Mouse (Mus musculus) MN1 (cell line): Measurements from ENCODE around the gene Krt71.
"Not testable (repeated sequence)": the region's sequence is repeated elsewhere in the genome, so short reads cannot be mapped to it uniquely, and the experiment has no call there.

Experiments
- DNase-seq: peaks from one replicate; pipeline ENCODE4 v3.0.0-alpha.2; 2016; ENCODE audit warnings: low spot score

The Krt71 gene

GRCm38 (mm10) chr15:101742711-101743110 is at the start of gene Krt71:
Gene Krt71 (minus strand): TSS chr15:101743109.
- DNase-seq, result no peak

DNA sequence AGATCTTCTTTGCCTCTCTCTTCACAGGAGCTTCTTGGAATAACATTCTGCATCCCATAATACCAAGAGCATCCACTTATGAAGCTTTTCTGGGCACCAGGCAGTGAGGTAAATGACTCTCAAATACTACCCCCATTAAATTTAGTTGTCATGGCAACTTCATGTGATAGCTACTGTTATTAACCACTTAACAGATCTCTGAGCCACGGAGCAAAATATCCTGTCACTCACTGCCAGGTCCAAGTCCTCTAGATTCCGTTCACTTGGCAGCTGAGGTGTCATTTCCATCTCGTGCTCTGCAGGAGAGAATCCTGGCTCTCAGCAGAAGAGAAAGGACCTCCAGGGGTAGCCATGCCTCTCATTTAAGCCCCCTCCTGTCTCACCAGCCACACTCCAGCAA is 48.0 kb upstream of the Krt71 start:
- DNase-seq, result no peak

DNA sequence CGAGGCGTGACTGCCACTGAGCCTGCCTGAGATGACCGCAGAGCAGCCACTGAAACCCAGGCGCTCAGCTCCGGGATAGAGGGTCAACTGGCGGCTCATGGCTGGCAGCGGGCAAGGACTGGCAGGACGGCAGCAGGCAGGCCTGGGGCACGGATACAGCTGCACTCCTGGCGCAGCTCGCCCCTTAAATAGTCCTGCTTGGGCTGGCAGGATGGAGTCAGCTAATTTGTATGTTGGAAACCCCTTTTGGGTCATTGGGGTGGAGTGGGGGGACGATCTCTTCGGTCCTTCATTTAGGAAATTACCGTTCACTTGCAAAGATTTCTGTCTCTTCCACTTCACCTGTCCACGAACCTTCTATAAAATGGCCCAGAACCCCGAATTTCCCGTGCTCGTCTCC is 43.5 kb upstream of the Krt71 start, which contains the start of gene Krt72:
Krt72 (minus strand) TSS at position 101 of the 400 bp plus-strand sequence.
- no peak for DNase-seq

- DNase-seq, result no peak
Measured at GRCm38 (mm10) chr15:101773420-101773819, 30.5 kb upstream of the Krt71 start.

DNA sequence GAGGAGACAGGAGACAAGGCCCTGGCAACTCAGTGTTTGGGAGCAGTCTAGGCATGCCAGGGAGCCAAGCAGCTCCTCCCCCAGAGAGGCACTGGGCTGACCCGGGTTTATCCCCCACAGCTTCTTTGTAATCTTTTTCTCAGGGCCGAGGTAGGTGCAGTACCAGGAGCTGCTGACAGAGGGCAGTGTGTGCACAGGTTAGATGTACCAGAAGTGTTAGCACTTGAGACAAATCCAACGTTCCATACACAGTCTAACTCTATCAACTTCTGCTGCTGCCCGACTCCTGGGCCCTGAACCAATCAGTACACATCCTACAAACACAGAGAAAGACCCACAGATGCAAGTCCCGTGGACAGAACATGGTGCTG is 29.8 kb upstream of the Krt71 start:
- peak; percentile 73 for DNase-seq

DNA sequence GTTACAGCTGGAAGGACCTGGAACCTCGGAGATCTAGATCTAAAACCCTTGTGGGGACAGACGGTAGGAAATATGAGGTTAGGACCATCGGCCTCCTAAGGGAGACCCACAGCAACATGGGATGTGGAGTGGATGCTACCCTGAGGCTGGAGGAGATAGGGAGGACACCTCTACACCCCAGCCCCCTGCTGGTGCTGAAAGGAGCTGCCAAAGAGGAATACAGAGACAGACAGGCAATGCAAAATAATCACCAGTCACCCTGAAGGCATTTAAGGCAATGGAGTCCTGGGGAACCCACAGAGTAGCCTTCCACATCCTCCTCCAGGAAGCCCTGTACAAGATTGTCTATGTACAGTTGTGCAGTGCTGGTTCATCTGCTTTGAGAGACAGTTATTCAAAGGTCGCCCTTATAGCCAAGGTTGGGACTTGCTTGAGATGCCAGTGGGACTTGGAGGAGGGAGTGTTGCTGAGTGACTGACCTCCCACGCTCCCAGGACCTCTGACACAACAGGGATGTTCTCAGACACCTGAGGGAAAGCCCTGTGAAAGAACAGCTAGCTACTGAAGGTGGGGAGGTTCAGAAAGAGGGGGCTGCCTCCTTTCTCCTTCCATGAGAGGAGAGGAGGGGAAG is 29.3 kb upstream of the Krt71 start:
- no peak for DNase-seq

DNA sequence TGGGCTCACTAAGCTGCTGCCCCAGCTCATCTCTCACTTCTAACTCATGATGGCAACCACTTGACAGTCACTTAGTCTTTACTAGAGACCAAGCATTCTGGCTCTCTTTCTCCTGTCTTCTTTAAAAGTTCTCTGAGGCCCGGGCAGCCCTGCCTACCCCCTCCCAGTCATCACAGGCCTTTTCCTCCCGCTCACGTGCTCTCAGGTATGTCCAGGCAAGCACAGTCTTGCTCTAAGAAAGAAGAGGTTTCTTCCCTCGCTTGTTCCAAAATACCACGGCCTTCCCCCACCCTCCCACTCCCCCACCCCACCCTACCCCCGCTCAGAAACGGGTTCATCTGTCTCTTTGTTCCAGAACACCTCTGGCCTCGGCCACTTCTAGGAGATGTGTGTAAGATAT is 27.3 kb upstream of the Krt71 start:
- DNase-seq, result no peak

GRCm38 (mm10) chr15:101737786-101738185 is 5.1 kb downstream of the Krt71 start:
- DNase-seq, result no peak

DNA sequence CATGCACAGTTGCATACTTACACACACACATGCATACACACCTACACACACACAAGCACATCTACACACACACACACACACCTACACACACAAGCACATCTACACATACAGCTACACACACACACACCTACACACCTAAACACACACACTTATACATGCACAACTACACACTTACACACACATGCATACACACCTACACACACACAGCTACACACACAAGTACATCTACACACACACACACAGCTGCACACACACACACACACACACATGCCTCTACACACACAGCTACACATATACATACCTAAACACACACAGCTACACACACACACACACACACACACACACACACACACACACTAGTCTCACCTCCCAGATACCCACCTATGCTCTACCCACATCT is 12.3 kb downstream of the Krt71 start:
- DNase-seq, result no peak

GRCm38 (mm10) chr15:101724686-101725085 is 18.2 kb downstream of the Krt71 start:
- no peak for DNase-seq

DNA sequence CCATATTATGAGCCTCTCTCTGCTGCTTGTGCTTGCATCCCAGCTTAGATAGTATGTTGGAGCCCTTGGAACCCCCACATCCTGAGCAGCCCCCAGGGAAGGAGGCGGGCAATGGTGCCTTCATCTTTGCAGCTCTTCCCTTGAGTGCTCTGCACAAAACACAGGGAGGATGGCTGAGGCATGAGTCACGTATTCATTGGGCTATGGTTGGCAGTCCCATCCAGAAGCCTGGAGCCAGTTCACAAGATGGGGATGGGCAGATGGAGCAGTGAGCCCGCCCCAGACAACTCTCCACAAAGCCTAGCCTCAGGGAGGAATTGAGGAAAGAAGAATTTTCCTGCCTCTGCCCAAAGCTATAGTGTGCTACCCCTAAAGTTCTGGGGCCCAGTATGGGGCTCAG is 27.1 kb downstream of the Krt71 start:
- DNase-seq, result no peak

DNA sequence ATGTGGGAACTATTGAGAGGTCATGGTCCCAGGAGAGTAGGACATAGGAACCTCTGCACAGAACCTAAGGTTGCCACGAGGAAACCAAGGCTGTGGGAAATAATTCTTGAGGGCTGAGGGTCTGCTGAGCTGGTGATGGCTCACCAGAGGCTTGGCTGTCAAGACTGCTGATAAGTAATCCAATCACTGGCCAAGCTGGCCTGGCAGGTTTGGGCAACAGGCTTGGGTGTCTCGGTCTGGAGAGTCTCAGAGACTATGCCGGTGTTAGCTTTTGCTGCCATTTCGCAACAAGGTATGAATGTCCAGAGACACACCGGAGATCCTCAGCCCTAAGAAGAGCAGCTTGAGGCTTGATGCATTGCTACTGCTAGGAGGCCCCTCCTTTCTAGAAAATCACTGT is 28.6 kb downstream of the Krt71 start:
- no peak for DNase-seq

DNA sequence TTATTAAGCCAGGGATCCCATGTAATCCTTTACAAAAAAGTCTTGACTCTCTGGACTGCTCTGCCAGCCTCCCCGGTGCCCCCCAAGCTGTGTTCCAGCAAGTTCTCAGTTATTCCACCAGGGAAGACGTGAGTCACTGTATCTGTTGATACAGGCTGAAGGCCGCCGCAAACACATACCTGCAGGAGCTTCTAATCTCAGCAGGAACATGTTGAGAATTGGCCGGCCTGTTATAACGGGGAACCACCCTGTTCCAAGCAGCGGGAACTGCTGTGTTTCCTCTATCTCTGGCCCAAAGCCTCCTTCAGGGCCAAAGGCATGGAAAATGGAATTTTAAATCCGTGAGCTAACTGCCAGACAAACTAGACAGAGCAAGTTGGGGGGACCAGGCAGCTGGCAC is 29.2 kb downstream of the Krt71 start:
- no peak for DNase-seq

- DNase-seq, result no peak
Measured at GRCm38 (mm10) chr15:101712720-101713119, 30.2 kb downstream of the Krt71 start, which contains the start of gene Krt5. Gene Krt5 (minus strand): TSS chr15:101712898.

DNA sequence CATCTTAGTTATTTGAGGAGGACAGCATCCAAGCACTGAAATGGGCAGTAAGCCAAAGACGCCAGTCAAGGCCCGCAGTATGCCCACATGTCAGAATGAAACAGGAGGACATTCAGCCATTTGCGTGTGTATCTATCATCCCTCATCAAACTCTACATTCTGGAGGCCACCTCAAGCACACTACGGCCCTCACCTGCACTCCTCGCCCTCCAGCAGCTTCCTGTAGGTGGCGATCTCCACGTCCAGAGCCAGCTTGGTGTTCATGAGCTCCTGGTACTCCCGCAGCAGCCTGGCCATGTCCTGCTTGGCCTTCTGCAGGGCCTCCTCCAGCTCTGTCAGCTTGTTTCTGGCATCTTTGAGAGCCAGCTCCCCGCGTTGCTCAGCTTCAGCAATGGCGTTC is 34.2 kb downstream of the Krt71 start:
- DNase-seq, result no peak

DNA sequence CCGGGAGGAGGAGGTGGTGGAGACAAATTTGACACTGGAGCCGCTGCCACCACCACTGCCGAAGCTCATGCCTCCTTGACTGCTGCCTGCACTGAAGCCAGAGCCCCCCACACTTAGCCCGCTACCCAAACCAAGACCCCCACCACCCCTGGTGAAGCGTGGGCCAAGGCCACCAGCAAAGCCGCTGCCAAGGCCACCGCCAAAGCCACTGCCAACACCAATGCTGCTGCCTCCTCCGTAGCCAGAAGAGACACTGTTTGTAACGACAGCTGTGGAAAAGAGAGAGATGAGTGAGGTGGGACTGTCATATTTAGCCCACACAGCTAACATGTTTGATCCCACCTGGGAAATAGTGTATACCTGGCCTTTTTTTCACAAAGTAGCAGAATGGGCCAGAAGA is 35.5 kb downstream of the Krt71 start:
- no peak for DNase-seq

DNA sequence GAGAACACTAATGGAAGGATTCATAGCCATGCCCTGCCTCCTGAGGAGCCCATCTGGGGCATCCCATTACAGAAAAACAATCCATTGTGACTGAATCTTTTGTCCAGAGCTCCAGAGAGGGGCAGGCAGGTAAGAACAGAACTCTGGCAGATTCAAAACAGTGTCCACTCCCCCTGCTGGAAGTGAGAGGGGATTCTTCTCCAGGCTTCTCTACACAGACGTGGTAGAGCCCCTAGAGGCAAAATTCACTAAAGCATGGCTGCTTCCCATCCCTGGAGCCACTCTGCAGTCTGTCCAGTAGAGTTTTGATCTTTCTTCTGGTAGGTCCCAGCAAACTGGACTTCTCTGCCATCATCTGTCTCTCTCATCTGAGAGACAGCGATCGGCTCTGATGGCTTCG is 38.8 kb downstream of the Krt71 start:
- no peak for DNase-seq

DNA sequence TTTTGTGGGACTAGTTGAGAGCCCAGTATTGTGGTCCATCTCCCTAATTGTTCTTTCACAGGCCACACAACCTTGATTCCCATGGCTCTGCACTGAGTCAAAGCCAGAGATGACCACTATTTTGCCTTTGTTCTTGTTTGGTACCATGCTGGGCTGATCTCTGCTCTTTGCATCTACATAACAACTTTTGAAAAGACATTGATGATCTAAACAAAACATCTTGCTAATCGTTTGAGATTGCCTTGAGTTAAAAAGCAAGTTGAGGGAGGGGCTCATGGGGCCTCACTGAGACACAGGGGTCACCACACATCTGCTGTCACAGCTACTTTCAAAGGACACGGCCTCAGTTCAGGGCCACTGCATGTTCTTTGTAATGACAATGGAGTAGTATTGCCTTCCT is 40.5 kb downstream of the Krt71 start:
- DNase-seq, result no peak

GRCm38 (mm10) chr15:101699866-101700265 is 43.0 kb downstream of the Krt71 start:
- no peak for DNase-seq

DNA sequence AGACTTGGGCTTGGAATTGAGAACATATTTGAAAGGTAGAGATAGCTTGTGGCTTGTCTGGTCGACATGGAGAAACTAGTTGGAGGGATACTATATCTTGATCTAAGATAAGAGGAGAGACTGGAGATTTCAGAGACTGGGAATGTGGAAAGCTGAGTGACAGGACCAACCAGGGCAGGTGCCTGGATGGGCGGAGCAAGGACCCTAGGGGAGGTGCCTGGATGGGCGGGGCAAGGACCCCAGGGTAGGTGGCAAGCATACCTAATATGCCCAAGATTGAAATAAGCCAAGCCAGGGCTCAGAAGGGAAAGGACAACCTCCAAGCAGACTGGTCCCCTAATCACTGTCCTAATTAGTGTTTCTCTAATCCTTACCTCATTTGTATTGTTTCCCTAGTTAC is 43.7 kb downstream of the Krt71 start:
- no peak for DNase-seq

- DNase-seq, result no peak
Measured at GRCm38 (mm10) chr15:101697326-101698188, 45.4 kb downstream of the Krt71 start.

GRCm38 (mm10) chr15:101694207-101694606 is 48.7 kb downstream of the Krt71 start, which contains the start of gene Krt6a:
Gene Krt6a (minus strand): TSS chr15:101694307.
- DNase-seq, result no peak

GRCm38 (mm10) chr15:101690460-101690859 is 52.4 kb downstream of the Krt71 start:
- DNase-seq, result not testable (repeated sequence)
